Comparison of ENCODE assay signal across 10 mouse cellular contexts in the genomic region with DNA sequence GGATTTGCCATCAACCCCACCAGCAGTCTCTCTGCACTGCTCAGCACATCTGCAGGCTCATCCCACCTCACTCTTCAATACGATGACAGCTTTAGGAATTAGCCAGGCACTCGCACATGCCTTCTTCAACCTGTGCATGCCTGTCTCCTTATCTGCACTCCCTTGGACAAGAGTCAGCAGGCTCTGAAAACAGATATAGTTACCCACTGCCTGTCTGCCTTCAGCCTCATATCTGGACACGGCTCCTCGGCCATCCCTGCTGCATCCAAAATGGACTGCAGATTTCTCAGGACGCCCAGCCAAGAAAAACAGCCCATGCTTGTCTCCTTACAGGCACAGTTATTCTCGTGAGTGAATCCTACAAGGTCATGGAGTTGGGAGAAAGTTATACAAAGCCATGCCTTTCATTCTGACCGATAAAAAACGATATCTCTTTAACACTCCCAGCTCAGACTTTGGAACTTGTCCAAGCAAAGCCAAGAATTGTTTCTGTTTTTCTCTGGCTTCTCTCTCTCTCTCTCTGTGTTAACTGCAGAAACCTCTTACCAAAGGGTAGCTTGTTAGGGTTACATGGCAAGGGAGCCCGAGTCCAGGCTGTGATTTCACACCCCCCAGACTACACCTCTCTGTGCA. TPM values are rescaled to one million over a fixed set of nuclear protein-coding genes. Genes with fewer than 3 reads are reported as not detected.
DNase-seq lines count a peak whose midpoint lies in the region; TF ChIP-seq lines count a peak whose summit lies in the region.
"Had no signal": no experiment of that assay in that cellular context is flagged by ENCODE, and none has a peak within 500 bp of the region (broad histone marks: within the 10 kb centered on the region; RNA-seq: fewer than 3 reads in every experiment).

No protein-coding gene starts in this region.

- no peaks in the 10 kb centered on the region for H3K4me1 ChIP-seq in kidney, adult 2 months (ENCODE audit: control insufficient read depth, insufficient read depth, low read length)

- DNase-seq in kidney, adult 2 months, result peak; percentile 29
- DNase-seq in kidney, adult 8-10 months, result no peak
- peak; percentile 50 to 61 for DNase-seq in heart, adult 9 months (ENCODE audit: low spot score in 2 of 2)
- peak; percentile 21 to 52 for DNase-seq in kidney, postnatal 25 days
- peak; percentile 41 for DNase-seq in ovary, postnatal 14 days (ENCODE audit: low spot score)
- DNase-seq in cerebellum, adult 9-10 months, result no peak
- DNase-seq in right cerebral cortex, postnatal 10 days (ENCODE audit: low spot score in 2 of 2), result no peak
- no peak for DNase-seq in B cell, adult 2 months

- 37% methylated on average over 9 of the region's 9 CpGs for WGBS in kidney, adult 2 months

- no peak for TF ChIP-seq POLR2A in kidney, adult 2 months (IDR thresholded peaks at IDR 0.05; ENCODE audit: low read depth, low read length)

- H3K27me3 ChIP-seq in kidney, adult 2 months (replicated peaks; ENCODE audit: control insufficient read depth, insufficient read depth, low read length), result no peaks in the 10 kb centered on the region
- H3K27me3 ChIP-seq: hindbrain, embryonic 15.5 days had no signal

- H3K4me3 ChIP-seq in kidney, adult 2 months (ENCODE audit: insufficient read depth, low read depth, low read length), result no peak overlapping the region
- H3K4me3 ChIP-seq: erythroblast, embryonic 14.5 days; hindbrain, embryonic 15.5 days had no signal

- H3K36me3 ChIP-seq in kidney, adult 2 months (ENCODE audit: control insufficient read depth, insufficient read depth, low read length), result no peaks in the 10 kb centered on the region
- H3K36me3 ChIP-seq: hindbrain, embryonic 15.5 days had no signal

- H3K27ac ChIP-seq in kidney, adult 2 months (ENCODE audit: insufficient read depth, low read depth, low read length), result no peak overlapping the region
- H3K27ac ChIP-seq: hindbrain, embryonic 15.5 days had no signal

- no peak for TF ChIP-seq CTCF in kidney, adult 2 months (conservative IDR thresholded peaks at IDR 0.05; ENCODE audit: insufficient read depth, insufficient read length, low read depth, low read length)

RNA-seq across cellular contexts. Expression of a gene that starts 55.1 kb away (rescaled TPM):
- 16.6 and 16.9 TPM in 2 replicates for polyA plus RNA-seq in kidney, adult 2 months (2012; rRNA removed)

Comparison
In these comparisons a context has a peak if more than half of its experiments do, and no peak if none do; other contexts are left out.
1. DNase-seq: peak in kidney, adult 2 months (single experiment), heart, adult 9 months (2 of 2), kidney, postnatal 25 days (2 of 2) and ovary, postnatal 14 days (single experiment); none in kidney, adult 8-10 months (0 of 2), cerebellum, adult 9-10 months (single experiment), right cerebral cortex, postnatal 10 days (0 of 2) and B cell, adult 2 months (0 of 2).